Mouse (Mus musculus) intestine, embryonic 14.5 days (tissue): ENCODE results near the gene Rpl10a. TPM values are rescaled to one million over a fixed set of nuclear protein-coding genes. Genes with fewer than 3 reads are reported as not detected.
"Not testable (repeated sequence)": the region's sequence is repeated elsewhere in the genome, so short reads cannot be mapped to it uniquely, and the experiment has no call there.

Source experiments
- ATAC-seq: fragments of 200-750 bp; cut with Nextera tagmentation; replicated peaks from 2 replicates; pipeline ENCODE4 v1.8.0; 2017; ENCODE audit warnings: low read depth, moderate number of reproducible peaks, moderate TSS enrichment, moderate library complexity; ENCODE audit not compliant: low FRiP score, low TSS enrichment
- DNase-seq: peaks from one replicate; pipeline ENCODE4 v3.0.0-alpha.2; 2018; ENCODE audit warnings: low spot score
- H3K27ac ChIP-seq: fragments of 300-500 bp; sonication (generic); 2 replicates; pipeline ENCODE4 v1.5.1; 2014; ENCODE audit warnings: low read depth, mild to moderate bottlenecking, control low read depth
- H3K27me3 ChIP-seq: fragments of 300-500 bp; sonication (generic); replicated peaks from 2 replicates; pipeline ENCODE4 v1.6.1; 2014; ENCODE audit warnings: low read length, control low read depth; ENCODE audit not compliant: control insufficient read depth, insufficient read depth
- H3K36me3 ChIP-seq: fragments of 300-500 bp; sonication (generic); 2 replicates; pipeline ENCODE4 v1.6.1; 2014; ENCODE audit warnings: low read length, control low read depth; ENCODE audit not compliant: control insufficient read depth, insufficient read depth
- H3K4me1 ChIP-seq: fragments of 300-500 bp; sonication (generic); replicated peaks from 2 replicates; pipeline ENCODE4 v1.6.1; 2014; ENCODE audit warnings: low read length, control low read depth, mixed read lengths; ENCODE audit not compliant: control insufficient read depth, insufficient read depth
- H3K4me2 ChIP-seq: fragments of 300-500 bp; sonication (generic); 2 replicates; pipeline ENCODE4 v1.6.1; 2014; ENCODE audit warnings: low read length
- H3K4me3 ChIP-seq: fragments of 300-500 bp; sonication (generic); 2 replicates; pipeline ENCODE4 v1.5.1; 2014; ENCODE audit warnings: low read depth, low read length, control low read depth, mixed read lengths
- H3K9ac ChIP-seq: fragments of 300-500 bp; sonication (generic); 2 replicates; pipeline ENCODE4 v1.6.1; 2014; ENCODE audit warnings: mild to moderate bottlenecking, low read length
- H3K9me3 ChIP-seq: fragments of 300-500 bp; sonication (generic); 2 replicates; pipeline ENCODE4 v1.6.1; 2016; ENCODE audit warnings: low read length, control low read depth; ENCODE audit not compliant: control insufficient read depth
- WGBS: fragments of 180-500 bp; shearing (Covaris S2); extraction: QIAGEN DNeasy Blood & Tissue Kit; methylation state at CpG from one replicate; pipeline ENCODE4 v1.1.7; 2014; 5-methylcytosine and 5-hydroxymethylcytosine counted together
- polyA plus RNA-seq: library from polyadenylated mRNA; unstranded; fragments of >200 nt; fragmentation: Nextera tagmentation; extraction: Ambion mirVana; gene quantifications from 2 replicates; pipeline ENCODE4 v1.2.1, GENCODE M21; 2014

The Rpl10a gene
- polyA plus RNA-seq, 1 experiment from 2014 or later = 955 TPM

DNA sequence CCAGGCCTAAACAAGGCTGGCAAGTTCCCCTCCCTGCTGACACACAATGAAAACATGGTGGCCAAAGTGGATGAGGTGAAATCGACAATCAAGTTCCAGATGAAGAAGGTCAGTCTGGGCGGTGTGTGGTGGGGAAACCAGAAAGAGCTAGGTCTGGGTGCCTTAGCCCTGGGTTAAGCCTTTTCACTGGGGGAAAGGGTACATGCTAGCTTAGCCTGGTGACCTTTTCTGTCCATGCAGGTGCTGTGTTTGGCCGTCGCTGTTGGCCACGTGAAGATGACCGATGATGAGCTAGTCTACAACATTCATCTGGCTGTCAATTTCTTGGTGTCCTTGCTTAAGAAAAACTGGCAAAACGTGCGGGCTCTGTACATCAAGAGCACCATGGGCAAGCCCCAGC lies 2.3 kb downstream of the Rpl10a start:
- H3K27me3 ChIP-seq, DNase-seq, H3K4me3 ChIP-seq, ATAC-seq, H3K9ac ChIP-seq, H3K27ac ChIP-seq, H3K9me3 ChIP-seq: not testable (repeated sequence)
- 51% methylated on average over 6 of the region's 8 CpGs for WGBS
- H3K4me1 ChIP-seq = peaks cover 43% of the 10 kb centered on the region
- peaks cover 56% of the 10 kb centered on the region for H3K36me3 ChIP-seq
- peak overlapping the region; percentile 98 for H3K4me2 ChIP-seq

DNA sequence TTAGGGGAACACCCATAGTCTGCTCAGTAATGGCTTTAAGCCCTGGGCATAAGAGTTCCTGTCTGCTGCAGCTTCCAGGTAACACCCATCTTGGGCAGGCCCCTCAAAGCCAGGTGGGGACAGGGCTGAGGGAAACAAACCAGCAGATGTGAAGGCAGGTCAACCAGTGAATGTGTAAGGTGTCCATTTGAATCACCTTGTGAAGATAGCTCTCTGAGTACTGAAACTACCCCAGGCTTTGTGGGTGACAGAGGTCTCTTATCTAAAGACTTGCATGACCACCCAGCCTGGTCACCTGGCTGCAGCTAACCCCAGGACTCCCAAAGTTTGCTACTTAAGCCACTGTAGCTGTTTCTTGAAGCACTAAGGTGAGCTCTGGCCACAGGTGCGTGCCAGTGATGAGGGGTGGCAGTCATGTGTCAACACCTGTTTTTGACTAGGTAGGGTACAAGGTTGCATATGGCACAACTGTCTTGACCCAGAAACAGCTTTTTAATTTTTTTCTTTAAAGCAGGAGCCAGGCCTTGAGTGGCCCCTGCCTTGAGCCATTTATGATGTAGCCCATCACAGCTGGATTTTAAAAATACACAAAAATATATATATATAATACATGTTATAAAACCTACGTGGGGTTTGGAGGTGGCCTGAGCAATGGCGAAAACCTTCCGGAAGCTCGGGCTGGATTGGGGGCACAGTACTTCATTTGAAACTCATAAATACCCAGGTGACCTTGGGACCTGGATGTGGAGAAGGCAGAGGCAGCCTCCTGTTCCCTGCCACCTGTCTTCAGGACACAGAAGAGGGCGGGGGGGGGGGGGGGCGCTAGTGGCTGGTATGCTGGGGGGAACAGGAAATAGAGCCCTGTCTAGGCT lies 3.2 kb downstream of the Rpl10a start:
- Histone ChIP-seq H3K36me3 (peaks cover 57% of the 10 kb centered on the region), H3K9ac (no peak overlapping the region), H3K27ac (peak overlapping the region; percentile 47; the same call in 1 of the 2 replicates), H3K4me3 (no peak overlapping the region), H3K9me3 (no peaks in the 10 kb centered on the region), H3K4me2 (no peak overlapping the region), H3K27me3 (no peaks in the 10 kb centered on the region), H3K4me1 (peaks cover 43% of the 10 kb centered on the region)
- ATAC-seq = no peak
- WGBS = 25% methylated on average over 6 of the region's 7 CpGs
- peak; percentile 78 for DNase-seq

DNA sequence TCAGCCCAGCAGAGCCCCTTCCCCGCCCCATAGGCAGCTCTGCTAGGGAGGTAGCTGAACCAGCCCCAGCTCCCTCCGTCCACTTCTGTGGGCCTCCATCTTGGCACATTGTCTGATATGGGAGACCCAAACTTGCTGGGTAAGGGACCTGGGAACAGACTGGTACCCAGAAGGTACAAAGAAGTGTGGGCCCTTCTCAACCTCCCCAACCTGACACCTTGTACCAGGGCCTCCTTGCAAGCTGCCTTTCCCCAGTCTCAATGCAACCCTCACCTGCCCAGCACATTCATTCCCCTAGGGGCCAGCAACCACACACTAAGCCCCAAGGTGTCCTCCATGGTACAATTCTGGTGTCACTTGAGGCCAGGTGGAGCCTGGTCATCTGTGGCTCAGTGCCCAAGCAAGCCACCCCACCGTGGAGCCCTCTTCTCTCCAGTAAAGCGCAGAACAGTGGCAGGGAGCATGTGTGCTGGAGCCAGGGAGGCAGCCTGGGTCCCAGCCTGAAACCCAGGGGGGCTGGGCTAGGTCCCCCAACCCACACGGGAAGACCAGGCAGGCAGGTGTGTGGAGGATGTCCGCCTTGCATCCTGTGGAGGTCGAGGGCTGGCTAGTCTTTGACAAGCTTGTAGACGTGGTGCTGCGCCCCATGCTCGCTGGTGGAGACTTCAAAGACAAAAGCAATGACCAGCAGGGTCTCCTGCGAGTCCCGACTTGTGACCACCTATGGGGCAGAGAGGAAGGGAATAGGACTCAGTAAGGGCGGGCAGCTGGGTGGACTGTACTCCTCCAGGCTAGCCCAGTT lies 4.0 kb downstream of the Rpl10a start:
- 55% methylated on average over 13 of the region's 13 CpGs for WGBS
- no peak; the same call in 1 of the 2 replicates for ATAC-seq
- peak; percentile 71 for DNase-seq
- Histone ChIP-seq H3K9ac (no peak overlapping the region), H3K4me1 (peaks cover 37% of the 10 kb centered on the region), H3K36me3 (peaks cover 59% of the 10 kb centered on the region), H3K4me2 (no peak overlapping the region; the same call in 1 of the 2 replicates), H3K9me3 (no peaks in the 10 kb centered on the region), H3K4me3 (no peak overlapping the region), H3K27ac (peak overlapping the region; percentile 47), H3K27me3 (no peaks in the 10 kb centered on the region)

DNA sequence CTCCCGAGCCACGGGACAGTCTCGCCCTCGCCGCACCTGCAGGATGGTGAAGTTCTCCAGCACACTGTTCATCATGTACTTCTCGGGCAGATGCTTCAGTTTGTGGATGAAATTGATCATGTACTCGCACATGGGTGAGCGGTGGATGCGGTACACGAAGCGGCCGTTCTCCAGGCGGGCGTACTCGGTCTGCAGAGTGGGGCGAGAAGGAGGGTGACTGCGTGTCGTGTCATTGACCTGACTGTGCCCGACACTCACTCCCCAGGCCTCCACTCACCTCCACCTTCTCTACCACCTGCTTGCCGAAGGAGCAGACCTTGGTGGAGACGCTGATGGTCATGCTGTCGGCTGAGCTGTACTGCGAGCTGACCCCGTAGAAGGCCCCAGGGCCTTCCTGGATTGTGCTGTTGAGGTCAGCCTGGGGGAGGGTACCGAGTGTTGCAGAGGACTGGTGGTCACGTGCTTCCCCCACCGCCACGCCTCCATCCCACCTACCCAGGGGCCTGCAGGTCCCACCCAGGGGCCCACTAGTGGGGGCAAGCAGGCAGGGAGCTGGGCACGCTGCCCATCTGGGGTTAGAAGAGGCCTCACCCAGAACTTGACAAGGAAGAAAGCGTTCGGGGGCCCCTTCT lies 4.8 kb downstream of the Rpl10a start:
- H3K9me3 ChIP-seq = no peaks in the 10 kb centered on the region
- H3K36me3 ChIP-seq = peaks cover 66% of the 10 kb centered on the region
- no peak for ATAC-seq
- H3K27ac ChIP-seq = peak overlapping the region; percentile 47; the same call in 1 of the 2 replicates
- H3K4me2 ChIP-seq = peak overlapping the region; percentile 25
- H3K9ac ChIP-seq = peak overlapping the region; percentile 20; the same call in 1 of the 2 replicates
- peak; percentile 67 for DNase-seq
- 45% methylated on average over 31 of the region's 31 CpGs for WGBS
- H3K27me3 ChIP-seq = no peaks in the 10 kb centered on the region
- H3K4me3 ChIP-seq = no peak overlapping the region
- peaks cover 32% of the 10 kb centered on the region for H3K4me1 ChIP-seq

DNA sequence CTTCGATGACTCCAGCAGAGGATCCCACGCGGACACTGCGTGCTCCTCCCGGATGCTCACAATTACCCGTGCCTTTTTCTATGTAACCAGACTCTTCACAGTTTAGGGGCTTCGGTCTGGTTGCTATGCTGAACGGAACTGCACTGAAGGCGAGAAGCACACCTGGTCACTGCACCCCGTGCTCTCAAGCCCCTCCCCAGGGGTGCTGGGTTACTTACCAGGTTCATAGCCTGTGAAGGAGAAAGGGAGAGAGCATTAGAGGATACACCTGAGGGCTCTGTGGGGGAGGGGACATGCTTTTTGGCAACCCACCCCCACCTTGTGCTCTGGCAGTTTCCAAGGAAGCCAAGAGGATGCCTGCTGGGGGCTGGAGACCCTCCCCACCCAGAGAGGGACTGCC lies 7.0 kb downstream of the Rpl10a start:
- WGBS = 75% methylated on average over 10 of the region's 10 CpGs
- Histone ChIP-seq H3K9ac (no peak overlapping the region), H3K4me1 (peaks cover 22% of the 10 kb centered on the region), H3K4me2 (no peak overlapping the region), H3K27me3 (no peaks in the 10 kb centered on the region), H3K36me3 (peaks cover 75% of the 10 kb centered on the region), H3K27ac (no peak overlapping the region), H3K9me3 (no peaks in the 10 kb centered on the region), H3K4me3 (no peak overlapping the region)
- no peak for ATAC-seq
- no peak for DNase-seq

DNA sequence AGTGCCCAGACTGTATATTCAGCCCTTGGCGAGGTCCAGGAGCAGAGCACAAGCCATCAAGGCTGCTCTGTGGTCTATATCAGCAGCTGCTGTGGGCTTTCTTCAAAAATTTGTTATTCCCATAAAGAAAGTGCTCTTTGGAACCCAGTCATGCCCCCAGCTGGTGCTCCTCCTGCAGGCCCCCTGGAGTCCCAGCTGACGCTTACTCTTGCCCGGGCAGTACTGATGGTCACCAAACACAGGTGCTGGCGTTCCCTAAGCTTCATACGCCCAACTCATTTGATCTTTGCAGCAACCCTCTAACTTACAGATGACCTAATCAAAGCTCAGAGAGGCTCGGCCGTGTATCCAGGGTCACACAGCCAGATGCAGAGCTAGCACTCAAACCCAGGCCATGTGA lies 9.3 kb downstream of the Rpl10a start:
- no peak overlapping the region for H3K27ac ChIP-seq
- H3K4me3 ChIP-seq = no peak overlapping the region
- no peaks in the 10 kb centered on the region for H3K9me3 ChIP-seq
- ATAC-seq = no peak
- H3K9ac ChIP-seq = no peak overlapping the region
- H3K4me2 ChIP-seq = no peak overlapping the region
- DNase-seq = no peak
- H3K36me3 ChIP-seq = peaks cover 63% of the 10 kb centered on the region
- peaks cover 35% of the 10 kb centered on the region for H3K4me1 ChIP-seq
- no peaks in the 10 kb centered on the region for H3K27me3 ChIP-seq
- WGBS = 89% methylated on average over 7 of the region's 7 CpGs

DNA sequence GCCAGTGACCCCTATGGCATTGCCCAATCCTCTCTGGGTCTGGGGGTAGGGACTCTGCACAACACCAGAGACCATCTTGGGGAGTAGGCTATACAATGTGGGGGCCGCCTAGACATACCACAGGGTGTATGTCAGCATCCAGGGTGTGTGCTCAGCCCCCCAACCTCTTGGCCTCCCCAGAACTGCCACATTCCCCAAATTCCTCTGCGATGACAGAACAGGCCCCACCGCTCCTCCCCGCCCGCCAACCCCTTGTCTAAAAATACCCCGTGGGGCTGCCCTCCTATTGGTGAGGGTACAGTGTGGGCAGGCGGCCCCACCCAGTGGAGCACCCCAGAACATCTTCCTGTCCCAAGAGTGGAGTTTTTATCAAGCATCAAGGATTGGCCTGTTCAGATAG lies 12.3 kb downstream of the Rpl10a start:
- H3K4me2 ChIP-seq = peak overlapping the region; percentile 48
- peak; percentile 12; the same call in 1 of the 2 replicates for ATAC-seq
- H3K4me1 ChIP-seq = peaks cover 48% of the 10 kb centered on the region
- H3K9ac ChIP-seq = peak overlapping the region; percentile 27; the same call in 1 of the 2 replicates
- no peak for DNase-seq
- WGBS = 51% methylated on average over 7 of the region's 7 CpGs
- peak overlapping the region; percentile 77 for H3K27ac ChIP-seq
- H3K27me3 ChIP-seq = no peaks in the 10 kb centered on the region
- H3K4me3 ChIP-seq = no peak overlapping the region
- no peaks in the 10 kb centered on the region for H3K9me3 ChIP-seq
- peaks cover 48% of the 10 kb centered on the region for H3K36me3 ChIP-seq

DNA sequence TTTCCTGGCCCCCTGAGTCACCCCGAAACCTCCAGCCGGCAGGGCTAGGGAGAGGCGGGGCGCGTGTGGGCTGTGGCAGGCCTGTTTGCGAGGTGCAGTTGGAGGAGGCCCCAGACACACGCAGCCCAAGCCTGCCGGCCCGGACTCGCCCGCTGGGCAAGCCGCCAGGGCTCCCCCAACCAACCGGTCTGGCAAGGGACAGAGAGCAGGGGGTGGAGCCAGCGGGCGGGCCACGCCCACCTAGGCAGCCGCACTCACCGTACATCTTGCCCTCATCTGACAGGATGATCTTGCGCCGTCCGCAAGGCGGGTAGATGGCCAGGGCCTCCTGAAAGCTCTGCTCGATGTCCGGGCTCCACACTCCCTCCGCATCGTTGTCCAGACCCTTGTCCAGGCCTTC lies 12.8 kb downstream of the Rpl10a start:
- WGBS = 2% methylated on average over 26 of the region's 26 CpGs
- peaks cover 53% of the 10 kb centered on the region for H3K4me1 ChIP-seq

More for the DNA sequence above, 12.8 kb downstream of the Rpl10a start:
- H3K36me3 ChIP-seq = peaks cover 43% of the 10 kb centered on the region
- DNase-seq (peak; percentile 94), ATAC-seq (peak; percentile 77)
- H3K4me2 ChIP-seq = peak overlapping the region; percentile 48
- H3K27me3 ChIP-seq = no peaks in the 10 kb centered on the region
- peak overlapping the region; percentile 27; the same call in 1 of the 2 replicates for H3K9ac ChIP-seq
- no peaks in the 10 kb centered on the region for H3K9me3 ChIP-seq
- H3K4me3 ChIP-seq = no peak overlapping the region
- peak overlapping the region; percentile 77 for H3K27ac ChIP-seq
